Mouse (Mus musculus): ENCODE results near the gene Zic3.
A peak's percentile ranks its signal among the peaks of the same experiment; 100 is the strongest.

GRCm38 (mm10) chrX:58041865-58042264, 19.4 kb downstream of the Zic3 start:
- TF ChIP-seq CTCF (IDR thresholded peaks at IDR 0.05; ENCODE audit: low read depth, low read length) (no peak), POLR2A (IDR thresholded peaks at IDR 0.05; ENCODE audit: insufficient read depth, low read length) (no peak), EP300 (IDR thresholded peaks at IDR 0.05; ENCODE audit: insufficient read depth, low read depth, low read length) (0 out of 2 replicates have a peak, but pooled peaks have one; percentile 21)
